Mouse (Mus musculus) heart, embryonic 10.5 days (tissue): Measurements from ENCODE around the gene Kel. TPM values are rescaled to one million over a fixed set of nuclear protein-coding genes. Genes with fewer than 3 reads are reported as not detected.

ENCODE experiments used
- DNase-seq: peaks from one replicate; pipeline ENCODE4 v3.0.0-alpha.2; 2017; ENCODE audit warnings: low spot score
- H3K27ac ChIP-seq: fragments of 300-500 bp; sonication (generic); 2 replicates; pipeline ENCODE4 v1.5.1; 2016; ENCODE audit warnings: mild to moderate bottlenecking
- H3K27me3 ChIP-seq: fragments of 300-500 bp; sonication (generic); 2 replicates; pipeline ENCODE4 v1.6.1; 2016; ENCODE audit warnings: mild to moderate bottlenecking; ENCODE audit not compliant: poor library complexity, insufficient read depth, severe bottlenecking
- H3K36me3 ChIP-seq: fragments of 300-500 bp; sonication (generic); 2 replicates; pipeline ENCODE4 v1.6.1; 2016; ENCODE audit warnings: mild to moderate bottlenecking, moderate library complexity
- H3K4me1 ChIP-seq: fragments of 300-500 bp; sonication (generic); 2 replicates; pipeline ENCODE4 v1.6.1; 2016; ENCODE audit warnings: mild to moderate bottlenecking
- H3K4me3 ChIP-seq: fragments of 300-500 bp; sonication (generic); 2 replicates; pipeline ENCODE4 v1.5.1; 2016; ENCODE audit warnings: mild to moderate bottlenecking, moderate library complexity
- H3K9me3 ChIP-seq: fragments of 300-500 bp; sonication (generic); 2 replicates; pipeline ENCODE4 v1.6.1; 2016; ENCODE audit warnings: mild to moderate bottlenecking, moderate library complexity
- WGBS: fragments of 180-500 bp; shearing (Covaris S2); methylation state at CpG from one replicate; pipeline ENCODE4 v1.1.7; 2016; 5-methylcytosine and 5-hydroxymethylcytosine counted together
- polyA plus RNA-seq: library from polyadenylated mRNA; unstranded; fragments of >200 nt; fragmentation: Nextera tagmentation; extraction: Ambion mirVana; gene quantifications from 2 replicates; pipeline ENCODE4 v1.2.1, GENCODE M21; 2016

The Kel gene
- 21.0 and 28.3 TPM in 2 replicates for polyA plus RNA-seq

- DNase-seq: peak; percentile 88
- Histone ChIP-seq H3K27me3 (no peaks in the 10 kb centered on the region), H3K36me3 (no peaks in the 10 kb centered on the region), H3K4me1 (no peaks in the 10 kb centered on the region), H3K9me3 (no peaks in the 10 kb centered on the region), H3K4me3 (peak within 1 kb of the TSS; percentile 16; the same call in 1 of the 2 replicates), H3K27ac (peak within 1 kb of the TSS; percentile 70; the same call in 1 of the 2 replicates)
- 32% methylated on average over 1 of the region's 1 CpGs for WGBS
Observed at GRCm38 (mm10) chr6:41704123-41704522, at the start of gene Kel. Kel (minus strand) TSS chr6:41704339.

GRCm38 (mm10) chr6:41744664-41745392, 40.7 kb upstream of the Kel start:
- no peak overlapping the region for H3K27ac ChIP-seq
- H3K9me3 ChIP-seq: no peaks in the 10 kb centered on the region
- no peak for DNase-seq
- no peaks in the 10 kb centered on the region for H3K4me1 ChIP-seq
- no peaks in the 10 kb centered on the region for H3K27me3 ChIP-seq
- 70% methylated on average over 5 of the region's 5 CpGs for WGBS
- H3K36me3 ChIP-seq: no peaks in the 10 kb centered on the region
- no peak overlapping the region for H3K4me3 ChIP-seq

- H3K9me3 ChIP-seq: no peaks in the 10 kb centered on the region
- no peak for DNase-seq
- no peaks in the 10 kb centered on the region for H3K27me3 ChIP-seq
- no peaks in the 10 kb centered on the region for H3K36me3 ChIP-seq
- H3K4me3 ChIP-seq: no peak overlapping the region
- no peaks in the 10 kb centered on the region for H3K4me1 ChIP-seq
- H3K27ac ChIP-seq: no peak overlapping the region
Observed at GRCm38 (mm10) chr6:41741101-41741500, 37.0 kb upstream of the Kel start.

GRCm38 (mm10) chr6:41734719-41735470, 30.8 kb upstream of the Kel start:
- Histone ChIP-seq H3K4me3 (no peak overlapping the region), H3K9me3 (no peaks in the 10 kb centered on the region)

GRCm38 (mm10) chr6:41727989-41728609, 24.0 kb upstream of the Kel start:
- no peaks in the 10 kb centered on the region for H3K4me1 ChIP-seq
- no peak overlapping the region for H3K27ac ChIP-seq
- H3K36me3 ChIP-seq: no peaks in the 10 kb centered on the region
- no peaks in the 10 kb centered on the region for H3K9me3 ChIP-seq
- no peak for DNase-seq
- 63% methylated on average over 1 of the region's 1 CpGs for WGBS
- H3K4me3 ChIP-seq: no peak overlapping the region
- no peaks in the 10 kb centered on the region for H3K27me3 ChIP-seq

More at GRCm38 (mm10) chr6:41734719-41735470, 30.8 kb upstream of the Kel start:
- no peak for DNase-seq
- Histone ChIP-seq H3K27me3 (no peaks in the 10 kb centered on the region), H3K4me1 (no peaks in the 10 kb centered on the region), H3K27ac (no peak overlapping the region), H3K36me3 (no peaks in the 10 kb centered on the region)
- 83% methylated on average over 5 of the region's 5 CpGs for WGBS

- H3K4me3 ChIP-seq: no peak overlapping the region
- no peak for DNase-seq
- 77% methylated on average over 2 of the region's 2 CpGs for WGBS
- H3K4me1 ChIP-seq: no peaks in the 10 kb centered on the region
- H3K27ac ChIP-seq: no peak overlapping the region
- no peaks in the 10 kb centered on the region for H3K27me3 ChIP-seq
- H3K36me3 ChIP-seq: no peaks in the 10 kb centered on the region
- H3K9me3 ChIP-seq: no peaks in the 10 kb centered on the region
Observed at GRCm38 (mm10) chr6:41721430-41721829, 17.3 kb upstream of the Kel start.

- no peak overlapping the region for H3K4me3 ChIP-seq
- no peak for DNase-seq
- 61% methylated on average over 1 of the region's 1 CpGs for WGBS
- no peaks in the 10 kb centered on the region for H3K36me3 ChIP-seq
- no peak overlapping the region for H3K27ac ChIP-seq
- no peaks in the 10 kb centered on the region for H3K4me1 ChIP-seq
- no peaks in the 10 kb centered on the region for H3K27me3 ChIP-seq
- no peaks in the 10 kb centered on the region for H3K9me3 ChIP-seq
Observed at GRCm38 (mm10) chr6:41710281-41710680, 6.1 kb upstream of the Kel start.

GRCm38 (mm10) chr6:41706275-41706674, 2.1 kb upstream of the Kel start:
- WGBS: 78% methylated on average over 7 of the region's 7 CpGs

GRCm38 (mm10) chr6:41702928-41703327, 1.2 kb downstream of the Kel start:
- H3K4me1 ChIP-seq: no peaks in the 10 kb centered on the region
- peak; percentile 87 for DNase-seq
- no peaks in the 10 kb centered on the region for H3K27me3 ChIP-seq
- H3K4me3 ChIP-seq: peak overlapping the region; percentile 16
- 78% methylated on average over 2 of the region's 2 CpGs for WGBS
- H3K27ac ChIP-seq: peak overlapping the region; percentile 70
- no peaks in the 10 kb centered on the region for H3K36me3 ChIP-seq
- no peaks in the 10 kb centered on the region for H3K9me3 ChIP-seq

More at GRCm38 (mm10) chr6:41706275-41706674, 2.1 kb upstream of the Kel start:
- H3K4me3 ChIP-seq: no peak overlapping the region
- no peaks in the 10 kb centered on the region for H3K27me3 ChIP-seq
- H3K9me3 ChIP-seq: no peaks in the 10 kb centered on the region
- DNase-seq: peak; percentile 82
- H3K36me3 ChIP-seq: no peaks in the 10 kb centered on the region
- no peaks in the 10 kb centered on the region for H3K4me1 ChIP-seq
- no peak overlapping the region for H3K27ac ChIP-seq

GRCm38 (mm10) chr6:41701245-41701644, 2.9 kb downstream of the Kel start:
- peak overlapping the region; percentile 36; the same call in 1 of the 2 replicates for H3K27ac ChIP-seq
- peak overlapping the region; percentile 6; the same call in 1 of the 2 replicates for H3K4me3 ChIP-seq
- no peak for DNase-seq
- WGBS: 48% methylated on average over 1 of the region's 1 CpGs
- no peaks in the 10 kb centered on the region for H3K27me3 ChIP-seq
- H3K9me3 ChIP-seq: no peaks in the 10 kb centered on the region
- H3K36me3 ChIP-seq: no peaks in the 10 kb centered on the region
- H3K4me1 ChIP-seq: no peaks in the 10 kb centered on the region

- WGBS: 82% methylated on average over 1 of the region's 1 CpGs
- Histone ChIP-seq H3K9me3 (no peaks in the 10 kb centered on the region), H3K4me1 (no peaks in the 10 kb centered on the region), H3K4me3 (no peak overlapping the region), H3K36me3 (no peaks in the 10 kb centered on the region), H3K27ac (no peak overlapping the region), H3K27me3 (no peaks in the 10 kb centered on the region)
- DNase-seq: no peak
Observed at GRCm38 (mm10) chr6:41694407-41694806, 9.7 kb downstream of the Kel start.

GRCm38 (mm10) chr6:41692200-41692599, 11.9 kb downstream of the Kel start:
- H3K27me3 ChIP-seq: no peaks in the 10 kb centered on the region
- no peaks in the 10 kb centered on the region for H3K4me1 ChIP-seq
- no peak overlapping the region for H3K27ac ChIP-seq
- no peak for DNase-seq
- no peaks in the 10 kb centered on the region for H3K36me3 ChIP-seq
- H3K4me3 ChIP-seq: no peak overlapping the region
- no peaks in the 10 kb centered on the region for H3K9me3 ChIP-seq

GRCm38 (mm10) chr6:41685596-41685995, 18.5 kb downstream of the Kel start:
- WGBS: 83% methylated on average over 3 of the region's 3 CpGs
- Histone ChIP-seq H3K27ac (no peak overlapping the region), H3K36me3 (no peaks in the 10 kb centered on the region)

More at GRCm38 (mm10) chr6:41685596-41685995, 18.5 kb downstream of the Kel start:
- Histone ChIP-seq H3K27me3 (no peaks in the 10 kb centered on the region), H3K4me3 (no peak overlapping the region), H3K9me3 (no peaks in the 10 kb centered on the region), H3K4me1 (no peaks in the 10 kb centered on the region)
- no peak for DNase-seq
